Mouse (Mus musculus) stomach, embryonic 16.5 days (tissue): Measurements from ENCODE around the gene Stim1. TPM values are rescaled to one million over a fixed set of nuclear protein-coding genes. Genes with fewer than 3 reads are reported as not detected.

ENCODE experiments used
- ATAC-seq: fragments of 200-750 bp; cut with Nextera tagmentation; 2 replicates; pipeline ENCODE4 v1.8.0; 2017; ENCODE audit warnings: moderate number of reproducible peaks, moderate TSS enrichment; ENCODE audit not compliant: insufficient read depth, low FRiP score
- H3K27ac ChIP-seq: fragments of 300-500 bp; sonication (generic); 2 replicates; pipeline ENCODE4 v1.5.1; 2014; ENCODE audit warnings: low read length
- H3K27me3 ChIP-seq: fragments of 300-500 bp; sonication (generic); 2 replicates; pipeline ENCODE4 v1.6.1; 2014; ENCODE audit warnings: low read length, control low read depth, mixed read lengths; ENCODE audit not compliant: control insufficient read depth, insufficient read depth
- H3K36me3 ChIP-seq: fragments of 300-500 bp; sonication (generic); 2 replicates; pipeline ENCODE4 v1.6.1; 2014; ENCODE audit warnings: low read length; ENCODE audit not compliant: control insufficient read depth, insufficient read depth
- H3K4me1 ChIP-seq: fragments of 300-500 bp; sonication (generic); 2 replicates; pipeline ENCODE4 v1.6.1; 2014; ENCODE audit warnings: low read length, control low read depth, mixed read lengths; ENCODE audit not compliant: control insufficient read depth, insufficient read depth
- H3K4me2 ChIP-seq: fragments of 300-500 bp; sonication (generic); 2 replicates; pipeline ENCODE4 v1.6.1; 2014; ENCODE audit warnings: low read depth, low read length, mixed read lengths
- H3K4me3 ChIP-seq: fragments of 300-500 bp; sonication (generic); replicated peaks from 2 replicates; pipeline ENCODE4 v1.5.1; 2014; ENCODE audit warnings: mild to moderate bottlenecking, low read length
- H3K9ac ChIP-seq: fragments of 300-500 bp; sonication (generic); 2 replicates; pipeline ENCODE4 v1.6.1; 2014; ENCODE audit warnings: low read length
- H3K9me3 ChIP-seq: fragments of 300-500 bp; sonication (generic); replicated peaks from 2 replicates; pipeline ENCODE4 v1.6.1; 2016; ENCODE audit warnings: low read length, control low read depth; ENCODE audit not compliant: control insufficient read depth
- WGBS: fragments of 180-500 bp; shearing (Covaris S2); extraction: QIAGEN DNeasy Blood & Tissue Kit; methylation state at CpG from one replicate; pipeline ENCODE4 v1.1.7; 2014; 5-methylcytosine and 5-hydroxymethylcytosine counted together
- polyA plus RNA-seq: library from polyadenylated mRNA; unstranded; fragments of >200 nt; fragmentation: Nextera tagmentation; extraction: Ambion mirVana; gene quantifications from 2 replicates; pipeline ENCODE4 v1.2.1, GENCODE M21; 2015

Gene Stim1
- polyA plus RNA-seq, 1 experiment from 2014 or later = 33.7 TPM

GRCm38 (mm10) chr7:102246956-102247797 lies 20.4 kb upstream of the Stim1 start:
- no peak overlapping the region for H3K9ac ChIP-seq
- H3K27ac ChIP-seq = peak overlapping the region; percentile 11; the same call in 1 of the 2 replicates
- peaks cover 50% of the 10 kb centered on the region for H3K4me1 ChIP-seq
- WGBS = 54% methylated on average over 12 of the region's 12 CpGs
- H3K9me3 ChIP-seq = no peaks in the 10 kb centered on the region
- no peak for ATAC-seq
- no peaks in the 10 kb centered on the region for H3K27me3 ChIP-seq
- H3K36me3 ChIP-seq = no peaks in the 10 kb centered on the region
- peak overlapping the region; percentile 87; the same call in 1 of the 2 replicates for H3K4me3 ChIP-seq
- H3K4me2 ChIP-seq = peak overlapping the region; percentile 85; the same call in 1 of the 2 replicates

- Histone ChIP-seq H3K4me1 (peaks cover 50% of the 10 kb centered on the region), H3K27ac (peak overlapping the region; percentile 99), H3K9ac (peak overlapping the region; percentile 94), H3K4me2 (peak overlapping the region; percentile 85), H3K36me3 (no peaks in the 10 kb centered on the region), H3K4me3 (peak overlapping the region; percentile 87), H3K27me3 (no peaks in the 10 kb centered on the region), H3K9me3 (no peaks in the 10 kb centered on the region)
- no peak for ATAC-seq
- 11% methylated on average over 16 of the region's 16 CpGs for WGBS
These were observed 18.8 kb upstream of the Stim1 start for GRCm38 (mm10) chr7:102248691-102249404.

- H3K9me3 ChIP-seq = no peaks in the 10 kb centered on the region
- peak; percentile 9 for ATAC-seq
- H3K36me3 ChIP-seq = no peaks in the 10 kb centered on the region
- H3K4me2 ChIP-seq = peak overlapping the region; percentile 85
- no peaks in the 10 kb centered on the region for H3K27me3 ChIP-seq
- H3K9ac ChIP-seq = peak overlapping the region; percentile 94
- H3K4me3 ChIP-seq = peak overlapping the region; percentile 87
- WGBS = 0% methylated on average over 23 of the region's 23 CpGs
- peaks cover 44% of the 10 kb centered on the region for H3K4me1 ChIP-seq
- H3K27ac ChIP-seq = peak overlapping the region; percentile 99
These were observed 18.1 kb upstream of the Stim1 start for GRCm38 (mm10) chr7:102249531-102249895.

GRCm38 (mm10) chr7:102249896-102250630 lies 17.5 kb upstream of the Stim1 start:
- WGBS = under 1% methylated on average over 42 of the region's 49 CpGs
- Histone ChIP-seq H3K4me3 (peak overlapping the region; percentile 87), H3K9me3 (no peaks in the 10 kb centered on the region), H3K27me3 (no peaks in the 10 kb centered on the region), H3K36me3 (no peaks in the 10 kb centered on the region), H3K4me2 (peak overlapping the region; percentile 85), H3K27ac (peak overlapping the region; percentile 99), H3K4me1 (peaks cover 39% of the 10 kb centered on the region), H3K9ac (peak overlapping the region; percentile 94)
- ATAC-seq = peak; percentile 87

DNA sequence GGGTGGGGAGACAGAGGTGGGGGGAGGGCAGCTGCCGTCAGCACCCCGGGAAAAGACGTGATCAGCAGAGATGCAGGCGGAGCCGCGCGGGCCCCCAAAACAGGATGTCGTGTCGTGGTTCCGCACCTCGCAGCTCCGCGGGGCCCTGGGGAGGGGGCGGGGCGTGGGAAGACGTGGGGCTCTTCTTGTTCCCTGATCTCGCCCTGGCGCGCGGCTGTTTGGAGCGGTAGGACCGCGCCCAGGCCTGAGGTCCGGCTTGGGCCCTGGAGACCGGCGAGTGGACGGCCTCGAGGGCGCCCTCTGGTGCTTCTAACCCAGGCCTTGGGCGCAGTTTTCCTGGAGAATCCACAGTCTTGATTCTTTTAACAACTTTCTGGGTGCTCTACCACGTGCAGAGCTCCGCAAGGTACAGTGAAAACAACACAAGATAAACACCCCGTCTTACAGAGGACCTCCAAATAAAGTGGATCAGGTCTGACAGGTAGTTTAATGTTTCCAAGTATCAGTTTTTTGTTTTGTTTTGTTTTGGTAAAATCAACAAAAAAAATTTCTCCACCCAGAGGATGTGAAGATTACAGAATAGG lies 16.9 kb upstream of the Stim1 start:
- Histone ChIP-seq H3K9ac (peak overlapping the region; percentile 94), H3K4me2 (peak overlapping the region; percentile 66), H3K4me3 (peak overlapping the region; percentile 87), H3K36me3 (no peaks in the 10 kb centered on the region), H3K9me3 (no peaks in the 10 kb centered on the region), H3K27ac (peak overlapping the region; percentile 99), H3K4me1 (peaks cover 32% of the 10 kb centered on the region), H3K27me3 (no peaks in the 10 kb centered on the region)
- under 1% methylated on average over 32 of the region's 33 CpGs for WGBS
- peak; percentile 86 for ATAC-seq

DNA sequence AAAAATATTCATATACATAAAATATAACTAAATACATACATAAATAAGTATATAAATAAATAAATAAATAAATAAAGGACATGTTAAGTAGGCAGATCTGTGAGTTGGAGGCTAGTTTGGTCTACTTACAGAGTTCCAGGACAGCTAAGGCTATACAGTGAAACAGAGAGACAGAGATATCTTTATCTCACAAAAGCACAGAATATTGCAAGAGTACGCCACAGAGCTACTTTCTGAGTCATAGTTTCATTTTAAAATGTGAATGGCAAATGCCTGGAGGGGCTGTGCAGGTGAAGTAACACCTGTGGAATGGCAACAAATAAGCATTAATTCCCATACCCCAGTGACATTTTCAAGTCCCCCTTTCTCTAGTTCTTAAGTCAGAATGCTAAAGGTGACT lies 14.0 kb upstream of the Stim1 start:
- H3K36me3 ChIP-seq = no peaks in the 10 kb centered on the region
- peaks cover 4% of the 10 kb centered on the region for H3K4me1 ChIP-seq
- H3K4me2 ChIP-seq = no peak overlapping the region
- H3K27ac ChIP-seq = no peak overlapping the region
- no peak overlapping the region for H3K9ac ChIP-seq
- H3K27me3 ChIP-seq = no peaks in the 10 kb centered on the region
- no peaks in the 10 kb centered on the region for H3K9me3 ChIP-seq
- WGBS = 85% methylated on average over 1 of the region's 1 CpGs
- no peak overlapping the region for H3K4me3 ChIP-seq
- ATAC-seq = no peak

GRCm38 (mm10) chr7:102255954-102256353 lies 11.7 kb upstream of the Stim1 start, which contains the start of gene Rhog:
Gene Rhog (minus strand): TSS chr7:102256054.
- Histone ChIP-seq H3K27ac (no peak within 1 kb of the TSS), H3K9ac (no peak within 1 kb of the TSS), H3K4me2 (no peak within 1 kb of the TSS), H3K36me3 (no peaks in the 10 kb centered on the region), H3K27me3 (no peaks in the 10 kb centered on the region), H3K4me3 (no peak within 1 kb of the TSS), H3K4me1 (no peaks in the 10 kb centered on the region), H3K9me3 (no peaks in the 10 kb centered on the region)
- no peak for ATAC-seq
- WGBS = 82% methylated on average over 3 of the region's 3 CpGs

- H3K9me3 ChIP-seq = no peaks in the 10 kb centered on the region
- ATAC-seq = no peak
- no peak overlapping the region for H3K9ac ChIP-seq
- no peak overlapping the region for H3K4me2 ChIP-seq
- H3K27me3 ChIP-seq = no peaks in the 10 kb centered on the region
- no peak overlapping the region for H3K27ac ChIP-seq
- H3K36me3 ChIP-seq = no peaks in the 10 kb centered on the region
- no peak overlapping the region for H3K4me3 ChIP-seq
- 78% methylated on average over 3 of the region's 3 CpGs for WGBS
- H3K4me1 ChIP-seq = no peaks in the 10 kb centered on the region
These were observed 11.0 kb upstream of the Stim1 start for GRCm38 (mm10) chr7:102256636-102257035.
